Mouse (Mus musculus) adrenal gland, adult 2 months (tissue): ENCODE measurements around the gene Myo1d. TPM values are rescaled to one million over a fixed set of nuclear protein-coding genes. Genes with fewer than 3 reads are reported as not detected.
A peak's percentile ranks its signal among the peaks of the same experiment; 100 is the strongest.

Source experiments
- DNase-seq: peaks from one replicate; pipeline ENCODE4 v3.0.0; 2021
- polyA plus RNA-seq: library from polyadenylated mRNA; depleted of rRNA; stranded (reverse); fragments of >200 nt; gene quantifications from 2 replicates; pipeline ENCODE4 v1.2.3, GENCODE M21; 2012
- total RNA-seq, 2 experiments: library from RNA; stranded (reverse); gene quantifications; 2 replicates each; pipeline ENCODE4 v1.2.3; 2021

Gene Myo1d
- total and polyA plus RNA-seq, 3 experiments = 63.8 to 87.9 (median 70.7) TPM

DNA sequence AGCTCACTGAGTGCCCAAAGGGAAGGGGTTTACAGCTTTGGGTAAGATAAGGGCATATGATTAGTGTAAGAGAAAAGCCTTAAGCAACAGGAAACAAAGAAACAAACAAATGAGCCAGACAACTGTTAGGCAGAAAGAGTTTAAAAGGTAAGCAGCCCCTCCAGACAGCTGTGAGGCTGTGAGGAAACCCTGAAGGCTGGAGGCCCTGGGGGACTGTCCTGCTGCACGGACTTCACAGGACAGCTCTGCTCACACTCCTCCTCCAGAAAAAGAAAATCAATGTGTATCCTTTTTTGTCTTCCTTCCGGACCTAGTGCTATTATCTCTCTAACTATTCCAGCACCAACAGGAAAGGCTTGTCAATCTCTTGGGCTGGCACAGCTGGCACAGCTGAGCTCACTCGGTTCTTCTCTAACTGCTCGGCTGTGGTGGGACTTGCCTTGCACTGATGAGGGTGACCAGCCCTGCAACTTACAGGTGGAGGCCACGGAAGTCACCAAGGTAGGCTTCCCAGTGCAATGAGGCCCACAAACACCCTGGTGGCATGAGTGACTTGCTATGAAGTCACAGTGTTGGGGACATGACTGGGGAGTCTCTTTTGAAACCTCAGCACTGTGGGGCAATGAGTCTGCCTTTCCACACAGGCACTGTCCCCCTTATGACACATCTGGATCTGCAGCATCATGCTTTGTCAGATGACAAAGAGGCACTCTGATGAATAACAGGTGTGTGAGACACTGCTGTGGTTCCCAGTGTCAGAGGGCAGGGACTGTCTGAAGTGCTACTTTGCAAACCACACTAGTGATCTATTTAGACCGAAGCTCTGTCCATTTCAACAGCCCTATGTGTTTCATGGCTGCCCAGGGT is 275.1 kb downstream of the Myo1d start:
- no peak for DNase-seq

GRCm38 (mm10) chr11:80503726-80504452 is 275.9 kb downstream of the Myo1d start:
- DNase-seq = no peak

GRCm38 (mm10) chr11:80503281-80503680 is 276.5 kb downstream of the Myo1d start:
- DNase-seq = no peak

- DNase-seq = peak; percentile 45
Observed at GRCm38 (mm10) chr11:80499550-80499952, 280.3 kb downstream of the Myo1d start.

DNA sequence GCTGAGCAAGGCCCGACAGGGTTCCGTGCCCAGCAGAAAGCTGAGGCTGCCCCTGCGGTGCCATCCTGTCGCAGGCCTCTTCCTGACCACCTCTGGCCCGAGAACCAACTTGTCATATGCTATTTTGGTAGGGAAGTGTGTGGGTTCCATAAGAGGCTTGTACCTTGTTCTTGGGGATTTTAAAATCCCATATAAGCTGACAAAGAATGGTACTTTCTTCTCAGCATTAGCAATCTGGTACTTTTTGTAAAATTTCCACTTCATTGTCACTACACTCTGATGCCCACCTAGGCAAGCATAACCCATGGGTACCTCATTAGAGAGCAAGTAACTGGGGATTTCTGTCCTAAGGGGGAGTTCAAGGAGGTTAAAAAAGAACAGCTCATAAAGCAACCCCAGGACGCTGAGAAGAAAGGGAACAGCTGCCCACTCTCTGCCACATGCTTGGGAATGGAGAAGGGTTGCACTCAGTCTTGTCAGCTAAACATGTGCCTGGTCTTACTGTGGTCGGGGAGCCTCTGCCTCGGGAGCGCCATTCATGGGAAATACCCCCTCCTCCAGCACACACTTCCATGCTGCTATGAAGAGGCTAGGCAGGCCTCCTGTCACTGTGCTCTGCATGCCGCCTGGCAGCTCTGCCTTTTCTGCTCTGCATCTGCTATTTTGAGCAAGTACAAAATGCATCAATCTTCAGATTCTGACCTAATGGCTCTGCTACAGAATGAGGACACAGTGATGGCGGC is 281.3 kb downstream of the Myo1d start:
- no peak for DNase-seq

- DNase-seq = no peak
Observed at GRCm38 (mm10) chr11:80497225-80497919, 282.5 kb downstream of the Myo1d start.

GRCm38 (mm10) chr11:80496640-80497039 is 283.2 kb downstream of the Myo1d start:
- no peak for DNase-seq

DNA sequence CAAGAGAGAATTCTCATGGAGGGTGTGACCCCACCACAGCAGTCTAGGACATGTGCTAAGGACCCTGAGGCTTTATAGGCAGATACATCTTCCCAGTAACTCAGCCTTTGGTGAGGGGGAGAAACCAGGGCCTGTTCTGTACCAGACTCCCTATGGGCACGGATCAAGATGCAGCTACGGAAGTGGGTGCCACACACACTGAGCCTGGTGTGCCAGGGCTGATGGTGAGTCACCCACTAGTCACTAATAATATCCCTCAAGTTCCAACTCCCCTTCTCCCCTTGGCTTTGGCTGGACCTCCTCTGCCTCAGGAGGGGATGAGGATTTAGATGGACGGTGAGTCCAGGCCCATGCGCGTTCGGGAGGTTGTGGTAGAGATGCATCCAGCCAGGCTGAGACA is 283.9 kb downstream of the Myo1d start:
- DNase-seq = no peak

- no peak for DNase-seq
Observed at GRCm38 (mm10) chr11:80494852-80495251, 285.0 kb downstream of the Myo1d start.

DNA sequence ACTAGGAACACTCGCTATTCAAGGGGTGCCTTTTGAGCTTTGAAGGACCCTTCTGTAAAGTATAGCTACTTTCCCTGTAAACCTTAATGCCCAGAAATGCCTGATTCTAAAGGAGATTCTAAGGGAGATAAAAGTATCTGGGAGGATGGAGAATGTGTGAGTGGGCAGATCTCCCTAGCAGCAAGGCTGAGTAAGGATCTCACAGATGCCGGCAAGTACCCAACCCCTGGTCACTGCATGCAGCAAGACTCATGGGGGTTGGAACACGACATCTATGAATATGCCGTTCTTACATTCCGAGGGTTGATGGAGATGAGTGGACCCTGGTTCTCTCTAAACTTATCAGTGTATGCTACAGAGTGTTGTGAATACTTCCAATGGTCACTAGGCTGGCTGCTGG is 286.6 kb downstream of the Myo1d start:
- no peak for DNase-seq

- no peak for DNase-seq
Observed at GRCm38 (mm10) chr11:80490831-80491230, 289.0 kb downstream of the Myo1d start.

DNA sequence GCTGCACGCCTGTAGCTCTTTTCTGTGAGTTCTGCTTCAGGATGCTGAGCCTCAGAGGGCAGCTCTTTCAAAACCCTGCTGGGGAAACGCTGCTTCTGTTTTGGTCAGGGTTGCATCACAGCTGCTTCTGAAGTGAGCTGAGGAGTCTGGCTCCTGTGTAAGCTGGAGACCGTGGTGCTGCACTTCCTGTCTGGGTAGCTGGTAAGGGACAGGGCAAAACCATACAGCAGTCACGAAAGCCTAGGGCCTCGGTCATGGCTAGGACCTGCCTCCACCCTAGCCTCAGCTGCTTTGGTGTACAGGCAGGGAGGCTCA is 290.0 kb downstream of the Myo1d start:
- no peak for DNase-seq

DNA sequence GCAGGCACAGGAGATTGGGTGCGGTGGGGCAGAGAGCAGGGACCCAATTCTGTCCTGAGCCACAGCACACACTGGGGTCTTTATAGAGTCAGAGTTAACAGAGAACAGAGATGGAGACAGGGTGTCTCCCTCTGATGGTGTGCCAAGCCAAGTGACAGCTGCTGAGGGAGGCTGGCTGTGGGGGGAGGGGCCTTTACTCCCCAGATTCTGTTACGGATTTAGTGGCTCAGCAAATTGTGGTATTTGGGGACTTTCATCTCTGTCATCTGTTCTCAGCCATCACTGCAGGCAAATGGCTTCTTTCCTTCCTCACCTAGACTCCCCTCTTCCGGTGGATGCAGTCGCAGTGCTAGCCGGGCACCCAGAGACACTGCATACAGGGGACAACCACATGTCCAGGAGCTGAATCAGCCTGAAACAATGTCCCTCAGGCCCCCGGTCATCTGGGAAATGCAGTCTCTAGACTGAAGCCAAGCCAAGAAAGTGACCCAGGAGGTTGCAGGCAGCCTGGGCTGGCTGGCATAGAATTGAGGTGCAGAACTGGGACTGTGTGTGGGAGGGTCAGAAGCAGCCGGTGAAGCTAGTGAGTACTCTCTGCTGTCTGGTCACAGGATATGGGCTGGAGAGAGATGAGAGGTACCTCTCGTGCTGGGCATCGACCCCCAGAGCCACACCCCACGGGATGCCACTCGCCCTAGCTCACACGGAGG is 290.5 kb downstream of the Myo1d start:
- DNase-seq = no peak

DNA sequence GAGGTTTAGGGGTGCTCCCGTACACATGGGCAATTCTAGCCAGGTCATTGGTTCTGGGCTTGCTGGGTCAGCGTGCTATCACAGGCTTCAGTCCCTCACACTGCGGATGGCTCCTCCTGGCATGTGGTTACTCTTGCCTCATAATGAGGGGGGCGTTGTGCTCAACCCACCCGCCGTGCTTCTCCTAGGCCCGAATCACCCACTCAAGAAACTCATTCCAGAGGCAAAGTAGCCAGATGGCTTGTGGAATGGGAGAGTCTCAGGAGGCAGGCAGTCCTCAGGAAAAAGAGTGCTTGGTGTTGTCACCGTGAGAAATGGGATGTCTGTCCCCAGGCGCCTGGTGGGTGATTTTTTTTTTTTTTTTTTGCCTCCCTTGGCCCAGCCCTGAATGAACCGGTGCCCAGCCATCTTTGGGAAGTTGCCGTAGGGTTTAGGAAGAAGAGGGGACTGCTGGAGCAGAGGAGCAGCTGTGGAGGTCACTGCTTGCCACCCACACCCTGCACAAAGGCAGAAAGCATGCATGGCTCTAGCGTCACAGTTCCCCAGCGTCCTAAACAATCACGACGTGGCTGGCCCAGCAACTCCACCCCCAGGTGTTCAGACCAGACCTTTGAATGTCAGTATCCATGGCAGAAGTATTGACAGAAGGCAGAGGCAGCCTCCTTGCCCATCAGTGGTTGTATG is 291.8 kb downstream of the Myo1d start:
- DNase-seq = no peak

- DNase-seq = no peak
Observed at GRCm38 (mm10) chr11:80485622-80486206, 294.1 kb downstream of the Myo1d start.

DNA sequence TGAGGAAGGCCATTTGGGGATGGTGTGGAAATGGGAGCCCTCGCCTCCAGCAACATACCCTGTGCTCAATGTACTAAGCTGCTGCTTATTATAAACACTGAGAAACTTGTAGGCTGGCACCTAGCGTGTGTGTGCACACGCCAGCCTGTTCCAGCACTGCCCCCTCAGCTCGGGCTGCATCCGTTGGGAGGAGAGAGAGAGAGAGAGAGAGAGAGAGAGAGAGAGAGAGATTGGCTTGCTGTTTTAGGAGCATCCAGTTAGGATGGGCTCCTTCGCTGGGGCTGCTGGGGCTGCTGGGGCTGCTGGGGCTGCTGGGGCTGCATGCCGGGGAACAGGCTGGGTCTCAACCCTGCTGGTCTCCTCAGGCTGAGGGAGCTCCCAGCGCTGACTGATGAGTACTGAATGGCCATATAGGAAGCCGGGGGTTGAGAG is 294.7 kb downstream of the Myo1d start:
- DNase-seq = no peak

DNA sequence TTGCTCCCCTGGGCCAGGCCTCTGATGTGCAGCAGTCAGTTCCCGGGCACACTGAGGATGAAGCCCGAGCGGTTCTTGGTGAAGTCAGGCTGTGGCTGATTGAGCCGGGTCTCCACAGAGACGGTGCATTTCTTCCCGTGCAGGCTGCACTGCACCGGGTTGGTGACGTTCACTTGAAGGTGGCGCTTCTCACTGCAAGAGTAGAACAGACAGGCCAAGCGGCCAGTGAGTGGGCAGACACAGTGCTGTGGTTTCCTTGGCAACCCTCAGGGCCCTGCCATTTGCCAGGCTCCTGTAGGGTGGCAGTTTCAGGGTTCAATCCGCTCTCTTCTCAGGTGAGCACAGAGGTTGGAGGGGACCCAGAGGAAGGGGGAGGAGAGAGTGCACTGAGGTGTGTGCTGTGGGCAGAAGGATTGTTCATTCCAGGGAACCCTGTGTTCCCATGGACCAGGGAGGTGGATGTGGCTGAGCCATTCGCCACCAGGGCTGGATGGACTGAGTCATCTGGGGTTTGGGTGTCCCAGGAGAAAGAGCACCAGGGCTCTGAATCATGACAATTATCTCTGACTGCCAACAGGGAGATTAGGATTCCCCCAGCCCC is 295.5 kb downstream of the Myo1d start:
- DNase-seq = peak; percentile 37

- DNase-seq = no peak
Observed at GRCm38 (mm10) chr11:80483536-80484067, 296.2 kb downstream of the Myo1d start.

- no peak for DNase-seq
Observed at GRCm38 (mm10) chr11:80482921-80483320, 296.9 kb downstream of the Myo1d start.

DNA sequence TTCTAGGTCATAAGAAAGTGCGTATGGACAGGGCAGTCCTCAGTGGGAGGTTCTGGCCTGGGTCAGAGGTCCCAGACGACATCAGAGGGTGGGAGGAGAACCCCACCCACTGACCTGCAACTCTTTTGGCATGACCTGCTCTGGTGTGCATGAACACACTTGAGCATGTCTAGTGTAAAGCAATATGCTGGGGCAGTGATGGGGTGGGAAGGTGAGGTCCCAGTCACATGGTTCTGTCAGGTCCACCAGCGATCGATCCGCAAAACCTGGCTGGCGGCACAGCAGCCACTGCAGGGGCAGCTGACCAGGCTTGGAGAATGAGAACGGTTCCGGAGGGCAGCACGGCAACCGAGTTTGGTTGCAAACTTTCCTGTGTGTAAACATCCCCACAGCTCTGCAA is 297.5 kb downstream of the Myo1d start:
- no peak for DNase-seq
